Mouse (Mus musculus): ENCODE results near the gene Slc45a1. TPM values are rescaled to one million over a fixed set of nuclear protein-coding genes. Genes with fewer than 3 reads are reported as not detected.
"Not testable (repeated sequence)": the region's sequence is repeated elsewhere in the genome, so short reads cannot be mapped to it uniquely, and the experiment has no call there.

Slc45a1 gene
- polyA plus RNA-seq, 1 experiment from 2014 or later: 10.5 TPM

- Histone ChIP-seq H3K9me3 (replicated peaks) (no peaks in the 10 kb centered on the region), H3K4me3 (no peak overlapping the region), H3K4me2 (no peak overlapping the region), H3K27me3 (no peaks in the 10 kb centered on the region), H3K27ac (no peak overlapping the region), H3K9ac (no peak overlapping the region), H3K4me1 (no peaks in the 10 kb centered on the region; the same call in 1 of the 2 replicates), H3K36me3 (ENCODE audit: poor library complexity, severe bottlenecking) (peaks cover 96% of the 10 kb centered on the region)
- no peak for ATAC-seq
- 93% methylated on average over 20 of the region's 20 CpGs for WGBS
These were observed 35.1 kb downstream of the Slc45a1 start for GRCm38 (mm10) chr4:150616841-150617240.

- no peaks in the 10 kb centered on the region for H3K9me3 ChIP-seq (replicated peaks)
- WGBS: 87% methylated on average over 13 of the region's 13 CpGs
- H3K4me2 ChIP-seq: no peak overlapping the region
- H3K27me3 ChIP-seq: no peaks in the 10 kb centered on the region
- H3K9ac ChIP-seq: no peak overlapping the region; the same call in 1 of the 2 replicates
- H3K36me3 ChIP-seq (ENCODE audit: poor library complexity, severe bottlenecking): peaks cover 96% of the 10 kb centered on the region
- no peak overlapping the region for H3K4me3 ChIP-seq
- ATAC-seq: no peak
- H3K27ac ChIP-seq: no peak overlapping the region
- no peaks in the 10 kb centered on the region; the same call in 1 of the 2 replicates for H3K4me1 ChIP-seq
These were observed 35.9 kb downstream of the Slc45a1 start for GRCm38 (mm10) chr4:150616029-150616420.

GRCm38 (mm10) chr4:150615251-150616028, 36.5 kb downstream of the Slc45a1 start:
- no peaks in the 10 kb centered on the region for H3K9me3 ChIP-seq (replicated peaks)
- no peak overlapping the region for H3K4me3 ChIP-seq
- H3K27me3 ChIP-seq: no peaks in the 10 kb centered on the region
- H3K27ac ChIP-seq: no peak overlapping the region
- peaks cover 96% of the 10 kb centered on the region for H3K36me3 ChIP-seq (ENCODE audit: poor library complexity, severe bottlenecking)
- no peaks in the 10 kb centered on the region; the same call in 1 of the 2 replicates for H3K4me1 ChIP-seq
- no peak overlapping the region for H3K4me2 ChIP-seq
- WGBS: 88% methylated on average over 11 of the region's 12 CpGs
- no peak for ATAC-seq
- no peak overlapping the region; the same call in 1 of the 2 replicates for H3K9ac ChIP-seq

GRCm38 (mm10) chr4:150613715-150614114, 38.3 kb downstream of the Slc45a1 start:
- Histone ChIP-seq H3K27ac (no peak overlapping the region), H3K9me3 (replicated peaks) (no peaks in the 10 kb centered on the region), H3K9ac (no peak overlapping the region), H3K4me1 (no peaks in the 10 kb centered on the region; the same call in 1 of the 2 replicates), H3K4me3 (no peak overlapping the region), H3K4me2 (no peak overlapping the region), H3K36me3 (ENCODE audit: poor library complexity, severe bottlenecking) (peaks cover 82% of the 10 kb centered on the region), H3K27me3 (no peaks in the 10 kb centered on the region)
- ATAC-seq: no peak
- 92% methylated on average over 7 of the region's 7 CpGs for WGBS

GRCm38 (mm10) chr4:150608670-150609069, 43.3 kb downstream of the Slc45a1 start:
- Histone ChIP-seq H3K9me3 (replicated peaks) (no peaks in the 10 kb centered on the region), H3K4me2 (no peak overlapping the region), H3K4me3 (no peak overlapping the region), H3K4me1 (peaks cover 25% of the 10 kb centered on the region), H3K36me3 (ENCODE audit: poor library complexity, severe bottlenecking) (peaks cover 31% of the 10 kb centered on the region), H3K27ac (no peak overlapping the region), H3K9ac (no peak overlapping the region), H3K27me3 (no peaks in the 10 kb centered on the region)
- ATAC-seq: no peak
- 98% methylated on average over 3 of the region's 3 CpGs for WGBS

- Histone ChIP-seq H3K4me1 (peaks cover 32% of the 10 kb centered on the region), H3K9ac (peak overlapping the region; percentile 22), H3K27me3 (no peaks in the 10 kb centered on the region), H3K36me3 (ENCODE audit: poor library complexity, severe bottlenecking) (peaks cover 11% of the 10 kb centered on the region; the same call in 1 of the 2 replicates), H3K27ac (peak overlapping the region; percentile 85), H3K4me2 (peak overlapping the region; percentile 7; the same call in 1 of the 2 replicates), H3K9me3 (replicated peaks) (no peaks in the 10 kb centered on the region), H3K4me3 (no peak overlapping the region)
- peak; percentile 79 for ATAC-seq
- WGBS: 7% methylated on average over 3 of the region's 3 CpGs
These were observed 45.4 kb downstream of the Slc45a1 start for GRCm38 (mm10) chr4:150606449-150607161.

GRCm38 (mm10) chr4:150605804-150606203, 46.2 kb downstream of the Slc45a1 start:
- Histone ChIP-seq H3K4me3 (no peak overlapping the region), H3K27ac (peak overlapping the region; percentile 85), H3K9me3 (replicated peaks) (no peaks in the 10 kb centered on the region), H3K9ac (0 out of 2 replicates have a peak overlapping the region, but pooled peaks have one; percentile 22), H3K4me1 (peaks cover 36% of the 10 kb centered on the region), H3K4me2 (peak overlapping the region; percentile 7; the same call in 1 of the 2 replicates), H3K36me3 (ENCODE audit: poor library complexity, severe bottlenecking) (peaks cover 4% of the 10 kb centered on the region; the same call in 1 of the 2 replicates), H3K27me3 (no peaks in the 10 kb centered on the region)
- 91% methylated on average over 3 of the region's 3 CpGs for WGBS
- ATAC-seq: no peak

GRCm38 (mm10) chr4:150603366-150604061, 48.5 kb downstream of the Slc45a1 start:
- Histone ChIP-seq H3K4me3 (no peak overlapping the region), H3K27ac (no peak overlapping the region)

GRCm38 (mm10) chr4:150601489-150601888, 50.5 kb downstream of the Slc45a1 start:
- Histone ChIP-seq H3K4me3 (no peak overlapping the region), H3K27ac (no peak overlapping the region), H3K36me3 (ENCODE audit: poor library complexity, severe bottlenecking) (no peaks in the 10 kb centered on the region), H3K27me3 (no peaks in the 10 kb centered on the region), H3K9me3 (replicated peaks) (no peaks in the 10 kb centered on the region), H3K9ac (no peak overlapping the region), H3K4me2 (no peak overlapping the region), H3K4me1 (peaks cover 36% of the 10 kb centered on the region)
- ATAC-seq: no peak
- WGBS: 53% methylated on average over 10 of the region's 10 CpGs

More at GRCm38 (mm10) chr4:150603366-150604061, 48.5 kb downstream of the Slc45a1 start:
- no peak for ATAC-seq
- Histone ChIP-seq H3K4me2 (no peak overlapping the region), H3K9ac (no peak overlapping the region), H3K36me3 (ENCODE audit: poor library complexity, severe bottlenecking) (no peaks in the 10 kb centered on the region), H3K4me1 (peaks cover 45% of the 10 kb centered on the region), H3K9me3 (replicated peaks) (no peaks in the 10 kb centered on the region), H3K27me3 (no peaks in the 10 kb centered on the region)
- WGBS: 100% methylated on average over 1 of the region's 1 CpGs

- H3K4me1 ChIP-seq: peaks cover 26% of the 10 kb centered on the region
- not testable (repeated sequence) for H3K9me3 ChIP-seq (replicated peaks); H3K4me2 ChIP-seq; H3K27me3 ChIP-seq; H3K27ac ChIP-seq; H3K36me3 ChIP-seq (ENCODE audit: poor library complexity, severe bottlenecking); H3K4me3 ChIP-seq; ATAC-seq; H3K9ac ChIP-seq
- WGBS: 94% methylated on average over 2 of the region's 2 CpGs
These were observed 51.5 kb downstream of the Slc45a1 start for GRCm38 (mm10) chr4:150600503-150600902.

GRCm38 (mm10) chr4:150599119-150599992, 52.6 kb downstream of the Slc45a1 start:
- no peak overlapping the region for H3K4me3 ChIP-seq
- WGBS: 76% methylated on average over 3 of the region's 3 CpGs
- no peak overlapping the region for H3K9ac ChIP-seq
- no peaks in the 10 kb centered on the region for H3K9me3 ChIP-seq (replicated peaks)
- H3K4me1 ChIP-seq: peaks cover 21% of the 10 kb centered on the region
- H3K27ac ChIP-seq: no peak overlapping the region
- no peak for ATAC-seq
- H3K4me2 ChIP-seq: no peak overlapping the region
- H3K36me3 ChIP-seq (ENCODE audit: poor library complexity, severe bottlenecking): no peaks in the 10 kb centered on the region
- no peaks in the 10 kb centered on the region for H3K27me3 ChIP-seq

Data from forebrain, embryonic 13.5 days (tissue).